Mouse (Mus musculus) hindbrain, embryonic 16.5 days (tissue): ENCODE data around the gene Rpl23. TPM values are rescaled to one million over a fixed set of nuclear protein-coding genes. Genes with fewer than 3 reads are reported as not detected.

ENCODE experiments used
- ATAC-seq: fragments of 200-750 bp; cut with Nextera tagmentation; 2 replicates; pipeline ENCODE4 v1.8.0; 2017; ENCODE audit warnings: moderate TSS enrichment, moderate library complexity
- H3K27ac ChIP-seq: fragments of 300-500 bp; sonication (generic); 2 replicates; pipeline ENCODE4 v1.5.1; 2014; ENCODE audit warnings: low read depth, mild to moderate bottlenecking, control low read depth, low read length, moderate library complexity
- H3K27me3 ChIP-seq: fragments of 300-500 bp; sonication (generic); replicated peaks from 2 replicates; pipeline ENCODE4 v1.6.1; 2014; ENCODE audit warnings: low read length; ENCODE audit not compliant: control insufficient read depth, insufficient read depth
- H3K36me3 ChIP-seq: fragments of 300-500 bp; sonication (generic); 2 replicates; pipeline ENCODE4 v1.6.1; 2014; ENCODE audit warnings: mild to moderate bottlenecking, low read length, moderate library complexity, mixed read lengths; ENCODE audit not compliant: control insufficient read depth, insufficient read depth
- H3K4me1 ChIP-seq: fragments of 300-500 bp; sonication (generic); 2 replicates; pipeline ENCODE4 v1.6.1; 2014; ENCODE audit warnings: low read depth, low read length; ENCODE audit not compliant: control insufficient read depth, insufficient read depth
- H3K4me2 ChIP-seq: fragments of 300-500 bp; sonication (generic); 2 replicates; pipeline ENCODE4 v1.6.1; 2014; ENCODE audit warnings: mild to moderate bottlenecking, low read length, control low read depth, moderate library complexity
- H3K4me3 ChIP-seq: fragments of 300-500 bp; sonication (generic); 2 replicates; pipeline ENCODE4 v1.5.1; 2014; ENCODE audit warnings: mild to moderate bottlenecking, low read length, control low read depth, moderate library complexity
- H3K9ac ChIP-seq: fragments of 300-500 bp; sonication (generic); 2 replicates; pipeline ENCODE4 v1.6.1; 2014; ENCODE audit warnings: low read depth, mild to moderate bottlenecking, control low read depth, low read length, moderate library complexity
- H3K9me3 ChIP-seq: fragments of 300-500 bp; sonication (generic); 2 replicates; pipeline ENCODE4 v1.6.1; 2014; ENCODE audit warnings: mild to moderate bottlenecking, low read length, moderate library complexity; ENCODE audit not compliant: control insufficient read depth
- WGBS: fragments of 180-500 bp; shearing (Covaris S2); extraction: QIAGEN DNeasy Blood & Tissue Kit; methylation state at CpG from one replicate; pipeline ENCODE4 v1.1.7; 2014; 5-methylcytosine and 5-hydroxymethylcytosine counted together
- polyA plus RNA-seq: library from polyadenylated mRNA; unstranded; fragments of >200 nt; fragmentation: Nextera tagmentation; extraction: Ambion mirVana; gene quantifications from 2 replicates; pipeline ENCODE4 v1.2.1, GENCODE M21; 2015

Rpl23 gene
- polyA plus RNA-seq, 1 experiment from 2014 or later: 252 TPM

GRCm38 (mm10) chr11:97803847-97804246 is 21.6 kb upstream of the Rpl23 start:
- H3K27ac ChIP-seq: peak overlapping the region; percentile 23
- H3K36me3 ChIP-seq: peaks cover 8% of the 10 kb centered on the region
- no peak overlapping the region for H3K9ac ChIP-seq
- no peaks in the 10 kb centered on the region for H3K9me3 ChIP-seq
- H3K4me2 ChIP-seq: no peak overlapping the region
- WGBS: 80% methylated on average over 5 of the region's 5 CpGs
- H3K27me3 ChIP-seq: no peaks in the 10 kb centered on the region
- ATAC-seq: no peak
- H3K4me1 ChIP-seq: peaks cover 71% of the 10 kb centered on the region
- H3K4me3 ChIP-seq: no peak overlapping the region

GRCm38 (mm10) chr11:97802495-97802894 is 20.3 kb upstream of the Rpl23 start:
- Histone ChIP-seq H3K4me2 (peak overlapping the region; percentile 81), H3K36me3 (peaks cover 2% of the 10 kb centered on the region), H3K9me3 (no peaks in the 10 kb centered on the region), H3K9ac (no peak overlapping the region), H3K27ac (no peak overlapping the region), H3K4me1 (peaks cover 58% of the 10 kb centered on the region), H3K27me3 (no peaks in the 10 kb centered on the region), H3K4me3 (peak overlapping the region; percentile 61; the same call in 1 of the 2 replicates)
- ATAC-seq: no peak
- WGBS: 39% methylated on average over 6 of the region's 6 CpGs

DNA sequence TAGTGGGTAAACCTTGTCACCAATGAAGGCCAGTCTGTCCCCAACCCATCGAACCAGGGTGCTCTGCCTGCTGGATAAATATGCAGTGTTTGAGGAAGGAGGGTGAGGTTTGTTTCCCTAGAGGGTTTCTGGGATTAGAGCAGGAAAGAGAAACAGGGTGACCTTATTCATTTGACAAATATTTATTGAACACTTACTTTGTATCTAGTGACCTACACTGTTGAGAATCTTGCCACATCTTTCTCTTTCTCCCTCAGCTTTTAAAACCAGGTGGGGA is 19.9 kb upstream of the Rpl23 start:
- no peak for ATAC-seq
- peak overlapping the region; percentile 81 for H3K4me2 ChIP-seq
- 67% methylated on average over 1 of the region's 1 CpGs for WGBS
- no peaks in the 10 kb centered on the region for H3K9me3 ChIP-seq
- no peaks in the 10 kb centered on the region for H3K36me3 ChIP-seq
- H3K9ac ChIP-seq: no peak overlapping the region
- H3K4me1 ChIP-seq: peaks cover 56% of the 10 kb centered on the region
- peak overlapping the region; percentile 61; the same call in 1 of the 2 replicates for H3K4me3 ChIP-seq
- no peak overlapping the region for H3K27ac ChIP-seq
- H3K27me3 ChIP-seq: no peaks in the 10 kb centered on the region

GRCm38 (mm10) chr11:97801409-97802193 is 19.4 kb upstream of the Rpl23 start:
- Histone ChIP-seq H3K27me3 (no peaks in the 10 kb centered on the region), H3K9ac (peak overlapping the region; percentile 73), H3K4me1 (peaks cover 51% of the 10 kb centered on the region), H3K4me3 (peak overlapping the region; percentile 61), H3K4me2 (peak overlapping the region; percentile 81), H3K9me3 (no peaks in the 10 kb centered on the region), H3K27ac (peak overlapping the region; percentile 96), H3K36me3 (no peaks in the 10 kb centered on the region)
- no peak for ATAC-seq
- WGBS: 32% methylated on average over 8 of the region's 8 CpGs

DNA sequence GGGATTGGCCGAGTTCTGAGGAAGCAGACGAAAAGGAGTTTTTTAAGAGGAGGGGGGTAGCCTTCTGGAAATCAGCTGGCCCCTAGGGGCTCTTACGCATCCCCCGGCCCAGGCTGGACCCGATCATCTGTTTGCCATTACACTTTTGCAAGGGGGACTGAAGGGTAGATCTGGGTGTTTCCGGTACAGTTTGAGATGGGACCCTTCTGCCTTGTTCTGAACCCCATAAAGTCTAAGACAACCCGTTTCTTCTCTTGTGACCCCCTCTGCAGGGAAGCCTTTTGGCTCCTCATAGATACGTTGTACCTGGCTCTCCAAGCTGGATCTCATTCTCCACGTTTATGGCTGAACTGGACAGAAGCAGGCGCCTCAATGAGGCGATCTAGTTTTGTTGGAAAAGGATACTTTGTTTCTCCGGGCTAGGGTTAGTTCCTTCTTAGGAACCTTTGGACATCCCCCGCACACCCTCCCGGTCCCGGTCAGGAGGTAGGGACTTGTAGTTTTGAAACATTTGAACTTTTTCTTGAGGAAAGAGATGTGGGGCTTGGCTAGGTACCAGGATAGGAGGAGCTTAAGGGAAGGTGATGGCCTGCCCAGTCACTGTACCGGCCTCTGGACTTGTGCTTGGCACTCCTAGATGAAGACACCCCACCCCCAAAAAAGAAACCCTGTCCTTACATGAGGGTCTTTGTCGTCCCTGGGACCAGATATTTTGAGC is 18.6 kb upstream of the Rpl23 start:
- Histone ChIP-seq H3K36me3 (no peaks in the 10 kb centered on the region), H3K27ac (peak overlapping the region; percentile 96), H3K27me3 (no peaks in the 10 kb centered on the region), H3K9ac (peak overlapping the region; percentile 73), H3K9me3 (no peaks in the 10 kb centered on the region), H3K4me3 (peak overlapping the region; percentile 61), H3K4me2 (peak overlapping the region; percentile 81), H3K4me1 (peaks cover 43% of the 10 kb centered on the region)
- WGBS: 7% methylated on average over 17 of the region's 17 CpGs
- ATAC-seq: no peak

DNA sequence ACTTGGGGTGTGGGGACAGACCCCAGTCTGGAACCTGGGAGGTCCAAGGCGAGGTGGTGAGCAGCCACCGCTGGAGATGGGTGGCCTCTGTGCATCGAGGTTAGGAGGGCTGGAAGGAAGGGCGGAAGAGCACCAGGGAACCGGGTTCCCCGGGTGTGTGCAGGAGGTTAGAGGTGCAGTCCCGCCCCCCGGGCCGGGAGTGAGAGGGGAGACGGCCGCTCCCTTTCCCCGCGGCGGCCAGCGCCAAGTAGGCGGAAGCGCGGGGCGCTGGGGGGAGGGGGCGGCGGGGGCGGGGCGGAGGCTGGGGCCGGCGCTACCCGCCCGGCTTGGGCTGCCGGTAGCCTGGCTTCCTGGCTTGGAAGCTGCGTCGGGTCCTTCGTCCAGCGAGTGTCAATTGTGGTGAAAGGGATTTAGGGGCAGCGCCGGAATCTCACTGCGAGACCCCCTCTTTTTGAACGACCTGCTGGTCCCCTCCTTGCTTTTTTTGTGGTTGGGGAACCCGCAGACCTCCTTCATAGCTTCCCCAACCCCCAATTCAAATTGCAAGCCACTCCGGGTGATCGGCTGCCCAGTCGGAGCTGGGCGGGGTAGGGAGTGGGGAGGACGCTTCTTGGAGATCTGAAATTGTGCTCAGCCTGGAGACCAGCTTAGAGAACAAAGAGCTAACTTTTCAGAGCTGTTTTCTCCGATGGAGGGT is 17.9 kb upstream of the Rpl23 start:
- peak; percentile 60 for ATAC-seq
- no peaks in the 10 kb centered on the region for H3K27me3 ChIP-seq
- no peaks in the 10 kb centered on the region for H3K9me3 ChIP-seq
- H3K4me1 ChIP-seq: peaks cover 36% of the 10 kb centered on the region
- under 1% methylated on average over 17 of the region's 43 CpGs for WGBS
- peak overlapping the region; percentile 81 for H3K4me2 ChIP-seq
- H3K36me3 ChIP-seq: no peaks in the 10 kb centered on the region
- H3K9ac ChIP-seq: peak overlapping the region; percentile 73
- peak overlapping the region; percentile 96 for H3K27ac ChIP-seq
- peak overlapping the region; percentile 61 for H3K4me3 ChIP-seq

- 0% methylated on average over 66 of the region's 71 CpGs for WGBS
- H3K27me3 ChIP-seq: no peaks in the 10 kb centered on the region
- H3K9me3 ChIP-seq: no peaks in the 10 kb centered on the region
- peak overlapping the region; percentile 96 for H3K27ac ChIP-seq
- peak overlapping the region; percentile 81 for H3K4me2 ChIP-seq
- H3K36me3 ChIP-seq: no peaks in the 10 kb centered on the region
- H3K4me3 ChIP-seq: peak overlapping the region; percentile 61
- peak overlapping the region; percentile 73 for H3K9ac ChIP-seq
- peak; percentile 84 for ATAC-seq
- H3K4me1 ChIP-seq: peaks cover 28% of the 10 kb centered on the region
Observed at GRCm38 (mm10) chr11:97799146-97799993, 17.1 kb upstream of the Rpl23 start.

DNA sequence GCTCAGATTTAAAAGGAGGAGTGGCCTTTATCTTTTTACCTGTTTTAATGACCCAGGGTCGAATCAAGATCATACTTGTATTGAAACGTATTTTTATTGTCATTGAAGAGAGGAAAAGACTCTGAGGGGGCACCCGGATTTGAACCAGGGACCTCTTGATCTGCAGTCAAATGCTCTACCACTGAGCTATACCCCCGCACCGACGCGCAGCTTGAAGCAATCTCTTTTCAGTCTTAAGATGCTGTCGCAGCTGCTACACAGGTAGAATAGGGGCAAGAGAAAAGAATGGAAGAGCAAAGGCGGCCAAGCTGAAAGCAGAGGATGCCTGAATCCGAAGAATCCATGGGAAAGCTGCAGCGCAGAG is 16.5 kb upstream of the Rpl23 start, which contains the start of gene Lasp1:
Gene Lasp1 (plus strand): TSS at position 219 of the 364 bp plus-strand sequence.
- under 1% methylated on average over 11 of the region's 11 CpGs for WGBS
- H3K36me3 ChIP-seq: no peaks in the 10 kb centered on the region
- H3K4me3 ChIP-seq: peak within 1 kb of the TSS; percentile 61
- H3K27me3 ChIP-seq: no peaks in the 10 kb centered on the region
- peak within 1 kb of the TSS; percentile 81 for H3K4me2 ChIP-seq
- H3K27ac ChIP-seq: peak within 1 kb of the TSS; percentile 96
- H3K9me3 ChIP-seq: no peaks in the 10 kb centered on the region
- peaks cover 22% of the 10 kb centered on the region for H3K4me1 ChIP-seq
- peak; percentile 77 for ATAC-seq
- H3K9ac ChIP-seq: peak within 1 kb of the TSS; percentile 73
